Mouse (Mus musculus) gastrocnemius, adult 2 months (tissue): Measurements from ENCODE around the gene Hip1. TPM values are rescaled to one million over a fixed set of nuclear protein-coding genes. Genes with fewer than 3 reads are reported as not detected.
"Not testable (repeated sequence)": the region's sequence is repeated elsewhere in the genome, so short reads cannot be mapped to it uniquely, and the experiment has no call there.

Source experiments
- DNase-seq: peaks from one replicate; pipeline ENCODE4 v3.0.0; 2022
- H3K27ac ChIP-seq: fragments of 200-600 bp; 2 replicates; pipeline ENCODE4 v1.8.1; 2022; ENCODE audit warnings: mild to moderate bottlenecking
- H3K4me3 ChIP-seq: fragments of 200-600 bp; 2 replicates; pipeline ENCODE4 v1.8.1; 2022; ENCODE audit warnings: mild to moderate bottlenecking, moderate library complexity
- CTCF ChIP-seq: fragments of 200-600 bp; IDR thresholded peaks from 2 replicates; pipeline ENCODE4 v1.8.1; 2022; ENCODE audit warnings: antibody characterized with exemption, mild to moderate bottlenecking, moderate library complexity
- intact Hi-C: fragments of 180-260 bp; cut with DNase I; formaldehyde crosslinking; loops from one replicate; pipeline ENCODE4 v1.15.1; 2025
- total RNA-seq, 2 experiments: library from RNA; stranded (reverse); gene quantifications; 2 replicates each; pipeline ENCODE4 v1.2.3; 2021

Hip1 gene
- total RNA-seq, 2 experiments from 2014 or later = 19.6 to 22.9 TPM

- no peak overlapping the region for H3K4me3 ChIP-seq
- intact Hi-C loops = no loop called here
- peak; percentile 40 for DNase-seq
- H3K27ac ChIP-seq = peak overlapping the region; percentile 65
- no peak for TF ChIP-seq CTCF
Observed at GRCm38 (mm10) chr5:135497347-135497955, 47.5 kb downstream of the Hip1 start.

GRCm38 (mm10) chr5:135496489-135496888 is 48.4 kb downstream of the Hip1 start:
- Histone ChIP-seq H3K27ac (no peak overlapping the region), H3K4me3 (no peak overlapping the region)
- no peak for DNase-seq
- intact Hi-C loops = no loop called here
- no peak for TF ChIP-seq CTCF

- Histone ChIP-seq H3K4me3 (no peak overlapping the region), H3K27ac (no peak overlapping the region)
- no peak for TF ChIP-seq CTCF
- no peak for DNase-seq
- intact Hi-C loops = no loop called here
Observed at GRCm38 (mm10) chr5:135495471-135495870, 49.4 kb downstream of the Hip1 start.

- Histone ChIP-seq H3K27ac (peak overlapping the region; percentile 46; the same call in 1 of the 2 replicates), H3K4me3 (no peak overlapping the region)
- intact Hi-C loops = loop anchor here (1.0 to 5.0 kb wide), 2 partner anchors 67 to 95 kb away; no protein-coding TSS in a partner anchor
- peak; percentile 50 for DNase-seq
- TF ChIP-seq CTCF = peak; percentile 69
Observed at GRCm38 (mm10) chr5:135494183-135494910, 50.6 kb downstream of the Hip1 start.

GRCm38 (mm10) chr5:135493095-135493494 is 51.8 kb downstream of the Hip1 start:
- no peak for DNase-seq
- Histone ChIP-seq H3K4me3 (no peak overlapping the region), H3K27ac (0 out of 2 replicates have a peak overlapping the region, but pooled peaks have one; percentile 43)
- no peak for TF ChIP-seq CTCF
- intact Hi-C loops = loop anchor here (5.0 kb wide), 1 partner anchor 66 kb away; no protein-coding TSS in a partner anchor

GRCm38 (mm10) chr5:135492126-135492525 is 52.8 kb downstream of the Hip1 start:
- Histone ChIP-seq H3K4me3 (no peak overlapping the region), H3K27ac (no peak overlapping the region)
- DNase-seq = no peak
- intact Hi-C loops = loop anchor here (5.0 kb wide), 1 partner anchor 65 kb away; no protein-coding TSS in a partner anchor
- TF ChIP-seq CTCF = no peak

- Histone ChIP-seq H3K4me3 (peak overlapping the region; percentile 87), H3K27ac (peak overlapping the region; percentile 81)
- no peak for DNase-seq
- intact Hi-C loops = loop anchor here (5.0 kb wide), 1 partner anchor 62 kb away; no protein-coding TSS in a partner anchor
- no peak for TF ChIP-seq CTCF
Observed at GRCm38 (mm10) chr5:135489695-135490294, 55.1 kb downstream of the Hip1 start.

- intact Hi-C loops = no loop called here
- peak; percentile 58 for TF ChIP-seq CTCF
- peak overlapping the region; percentile 87 for H3K4me3 ChIP-seq
- H3K27ac ChIP-seq = peak overlapping the region; percentile 81
- peak; percentile 78 for DNase-seq
Observed at GRCm38 (mm10) chr5:135488881-135489694, 55.8 kb downstream of the Hip1 start.

GRCm38 (mm10) chr5:135488222-135488880 is 56.6 kb downstream of the Hip1 start:
- no peak for DNase-seq
- intact Hi-C loops = no loop called here
- no peak for TF ChIP-seq CTCF
- peak overlapping the region; percentile 81 for H3K27ac ChIP-seq
- peak overlapping the region; percentile 87 for H3K4me3 ChIP-seq

- TF ChIP-seq CTCF = no peak
- no peak overlapping the region for H3K4me3 ChIP-seq
- intact Hi-C loops = no loop called here
- no peak for DNase-seq
- H3K27ac ChIP-seq = peak overlapping the region; percentile 16; the same call in 1 of the 2 replicates
Observed at GRCm38 (mm10) chr5:135485289-135485688, 59.6 kb downstream of the Hip1 start.

- DNase-seq, intact Hi-C loops, H3K4me3 ChIP-seq, H3K27ac ChIP-seq: not testable (repeated sequence)
Observed at GRCm38 (mm10) chr5:135483865-135484264, 61.1 kb downstream of the Hip1 start.
